Mouse (Mus musculus) heart, postnatal 36 days (tissue): ENCODE measurements at regions not wholly inside any gene's neighbourhood (a gene's known extent, or its start where the extent isn't known, plus 50 kb on each side); places are given as distances from the start of the nearest gene placed in this dataset.

Experiments used
- DNase-seq, 2 experiments: peaks; one replicate each; pipeline ENCODE4 v3.0.0; 2021 to 2022
- intact Hi-C: fragments of 180-260 bp; cut with DNase I; formaldehyde crosslinking; loops from one replicate; pipeline ENCODE4 v1.15.1; 2025

- DNase-seq: no peak
Observed at GRCm38 (mm10) chr1:144085530-144086520, 81.9 kb upstream of the Rgs2 start.

GRCm38 (mm10) chr1:144078972-144079371 is 75.0 kb upstream of the Rgs2 start:
- no peak for DNase-seq
- intact Hi-C loops: no loop called here

More at GRCm38 (mm10) chr1:144085530-144086520, 81.9 kb upstream of the Rgs2 start:
- intact Hi-C loops: no loop called here

- DNase-seq: no peak
- intact Hi-C loops: no loop called here
Observed at GRCm38 (mm10) chr1:144078446-144078845, 74.5 kb upstream of the Rgs2 start.

DNA sequence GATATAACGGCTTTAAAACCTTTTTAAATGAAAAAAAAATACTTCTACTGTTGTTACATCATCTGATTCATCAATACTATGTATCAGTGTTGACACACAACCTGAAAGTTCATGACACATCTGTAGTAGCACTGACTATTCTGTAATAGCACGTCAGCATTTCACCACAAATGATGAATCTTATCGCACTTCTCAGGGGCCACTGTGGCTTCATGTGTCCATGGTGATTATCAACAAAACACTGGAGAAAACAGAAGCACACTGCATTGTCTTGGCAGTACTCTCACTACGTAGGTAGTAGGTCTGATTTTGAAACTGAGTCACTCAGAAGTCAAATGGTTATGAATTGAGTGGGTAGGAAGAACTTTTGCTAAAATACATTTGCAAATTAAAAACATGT is 72.0 kb upstream of the Rgs2 start:
- DNase-seq: no peak
- intact Hi-C loops: no loop called here

DNA sequence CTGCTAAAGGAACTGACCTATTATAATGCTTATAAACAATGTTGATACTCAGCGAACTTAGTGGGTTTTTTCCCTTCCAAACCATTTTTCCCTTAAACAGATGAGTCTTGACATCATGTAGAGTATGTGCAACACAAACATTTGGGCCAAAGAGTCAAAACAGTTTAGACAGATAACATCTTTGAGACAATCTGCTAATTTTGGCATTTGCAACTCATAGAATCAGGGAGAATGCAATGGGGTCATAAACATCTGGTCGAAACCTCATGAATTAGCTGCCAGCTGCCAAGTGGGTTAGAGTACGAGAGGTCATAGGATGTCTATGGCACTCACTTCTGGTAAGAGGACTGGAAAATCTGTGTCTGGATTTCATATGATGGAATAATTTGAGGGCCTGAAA is 57.3 kb upstream of the Rgs2 start:
- intact Hi-C loops: no loop called here
- DNase-seq: no peak

DNA sequence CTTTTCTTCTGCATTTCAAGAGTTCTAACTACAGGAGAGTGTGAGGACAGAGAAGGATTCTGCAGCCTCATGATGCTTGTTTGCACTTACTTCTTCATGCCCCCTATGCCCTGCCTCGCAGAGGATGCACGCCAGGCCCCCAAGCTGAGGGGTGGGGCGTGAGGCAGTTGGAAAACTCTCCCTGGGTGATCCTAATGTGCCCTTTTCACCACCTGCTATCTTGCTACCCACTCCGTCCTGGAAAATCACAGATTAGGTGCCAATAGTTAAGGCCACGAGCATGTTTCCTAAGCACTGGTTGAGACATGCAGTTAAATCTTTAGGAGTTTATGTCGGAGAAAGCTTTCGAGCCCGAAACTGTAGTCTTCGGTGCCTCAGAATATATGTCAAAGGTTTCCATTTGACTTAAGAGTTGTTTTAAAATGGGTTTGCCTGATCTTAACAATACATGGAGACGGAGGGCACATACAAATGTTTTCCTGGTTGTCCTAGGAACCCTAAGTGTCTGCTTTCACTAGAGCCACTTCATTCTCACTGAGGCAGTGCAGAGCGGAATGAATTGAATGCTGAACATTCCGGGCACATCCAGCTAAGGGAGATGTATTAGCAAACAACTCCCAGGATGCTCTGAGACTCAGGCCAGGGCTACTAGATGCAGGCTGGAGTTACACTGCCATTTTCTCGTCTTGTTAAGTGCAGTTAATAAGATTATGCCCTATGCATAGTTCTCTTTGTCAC is 51.7 kb upstream of the Rgs2 start:
- intact Hi-C loops: loop anchor here (5.0 kb wide), 1 partner anchor 38 kb away; no protein-coding TSS in a partner anchor
- peak; percentile 25 to 54 for DNase-seq
